Mouse (Mus musculus) midbrain, postnatal 0 days (tissue): ENCODE measurements around the gene Gpnmb. TPM values are rescaled to one million over a fixed set of nuclear protein-coding genes. Genes with fewer than 3 reads are reported as not detected.

Experiments used
- ATAC-seq: fragments of 200-750 bp; cut with Nextera tagmentation; 2 replicates; pipeline ENCODE4 v1.8.0; 2017; ENCODE audit warnings: moderate number of reproducible peaks, mild to moderate bottlenecking, moderate TSS enrichment, moderate library complexity; ENCODE audit not compliant: low FRiP score
- DNase-seq: peaks from one replicate; pipeline ENCODE4 v3.0.0-alpha.2; 2015; ENCODE audit warnings: low spot score
- H3K27ac ChIP-seq: fragments of 300-500 bp; sonication (generic); 2 replicates; pipeline ENCODE4 v1.5.1; 2014; ENCODE audit warnings: low read depth, mild to moderate bottlenecking, low read length, mixed read lengths
- H3K27me3 ChIP-seq: fragments of 300-500 bp; sonication (generic); 2 replicates; pipeline ENCODE4 v1.6.1; 2014; ENCODE audit warnings: low read length, control low read depth, mixed read lengths; ENCODE audit not compliant: insufficient read depth
- H3K36me3 ChIP-seq: fragments of 300-500 bp; sonication (generic); 2 replicates; pipeline ENCODE4 v1.6.1; 2014; ENCODE audit warnings: low read length, control low read depth, mixed read lengths; ENCODE audit not compliant: insufficient read depth
- H3K4me1 ChIP-seq: fragments of 300-500 bp; sonication (generic); 2 replicates; pipeline ENCODE4 v1.6.1; 2014; ENCODE audit warnings: mild to moderate bottlenecking, control low read depth, antibody characterized with exemption, low read length, mixed read lengths; ENCODE audit not compliant: insufficient read depth
- H3K4me2 ChIP-seq: fragments of 300-500 bp; sonication (generic); 2 replicates; pipeline ENCODE4 v1.6.1; 2014; ENCODE audit warnings: low read depth, mild to moderate bottlenecking, low read length, mixed read lengths; ENCODE audit not compliant: poor library complexity, severe bottlenecking
- H3K4me3 ChIP-seq: fragments of 300-500 bp; sonication (generic); 2 replicates; pipeline ENCODE4 v1.5.1; 2014; ENCODE audit warnings: low read depth, mild to moderate bottlenecking, low read length, moderate library complexity
- H3K9ac ChIP-seq: fragments of 300-500 bp; sonication (generic); replicated peaks from 2 replicates; pipeline ENCODE4 v1.6.1; 2014; ENCODE audit warnings: mild to moderate bottlenecking, low read length, moderate library complexity, mixed read lengths; ENCODE audit not compliant: poor library complexity, severe bottlenecking
- H3K9me3 ChIP-seq: fragments of 300-500 bp; sonication (generic); 2 replicates; pipeline ENCODE4 v1.6.1; 2016; ENCODE audit warnings: low read length, control low read depth
- CTCF ChIP-seq: IDR thresholded peaks from 2 replicates; pipeline ENCODE4 v1.5.1; 2016; ENCODE audit warnings: antibody characterized with exemption, mild to moderate bottlenecking
- WGBS: fragments of 180-500 bp; shearing (Covaris S2); extraction: QIAGEN DNeasy Blood & Tissue Kit; methylation state at CpG from one replicate; pipeline ENCODE4 v1.1.7; 2014; 5-methylcytosine and 5-hydroxymethylcytosine counted together
- polyA plus RNA-seq: library from polyadenylated mRNA; unstranded; fragments of >200 nt; fragmentation: Nextera tagmentation; extraction: Ambion mirVana; gene quantifications from 2 replicates; pipeline ENCODE4 v1.2.1, GENCODE M21; 2015
- total RNA-seq: library from RNA; depleted of rRNA; stranded (reverse); fragments of >200 nt; gene quantifications from 2 replicates; pipeline ENCODE4 v1.2.3, GENCODE M21; 2014

Gpnmb gene
- total and polyA plus RNA-seq, 2 experiments from 2014 or later, result 0.77 to 1.5 TPM

DNA sequence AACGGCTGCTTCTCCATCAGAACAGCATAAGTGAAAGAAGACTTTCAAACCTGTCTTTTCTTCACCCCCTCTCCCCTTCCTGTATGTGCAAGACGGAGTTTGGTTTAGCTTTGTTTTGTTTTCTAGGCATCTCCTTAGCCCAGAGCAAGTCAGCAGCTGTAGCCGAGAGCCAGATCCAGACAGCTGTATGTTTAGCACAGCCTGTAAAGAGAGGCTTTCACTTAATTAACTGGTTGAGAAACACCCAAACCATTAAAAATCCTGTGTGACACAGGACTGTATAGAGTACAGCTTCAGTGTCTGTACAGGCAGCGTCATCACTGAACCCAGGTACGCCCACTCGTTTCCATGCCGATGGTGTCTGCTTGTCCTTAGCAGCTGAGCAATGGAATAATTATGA, 11.1 kb upstream of the Gpnmb start:
- TF ChIP-seq CTCF, result no peak
- no peak overlapping the region for H3K4me3 ChIP-seq
- DNase-seq (no peak), ATAC-seq (no peak)
- no peaks in the 10 kb centered on the region for H3K4me1 ChIP-seq
- H3K27me3 ChIP-seq, result no peaks in the 10 kb centered on the region
- H3K4me2 ChIP-seq, result no peak overlapping the region
- H3K27ac ChIP-seq, result no peak overlapping the region
- no peaks in the 10 kb centered on the region for H3K36me3 ChIP-seq
- H3K9ac ChIP-seq, result no peak overlapping the region
- H3K9me3 ChIP-seq, result no peaks in the 10 kb centered on the region
- 88% methylated on average over 7 of the region's 7 CpGs for WGBS

DNA sequence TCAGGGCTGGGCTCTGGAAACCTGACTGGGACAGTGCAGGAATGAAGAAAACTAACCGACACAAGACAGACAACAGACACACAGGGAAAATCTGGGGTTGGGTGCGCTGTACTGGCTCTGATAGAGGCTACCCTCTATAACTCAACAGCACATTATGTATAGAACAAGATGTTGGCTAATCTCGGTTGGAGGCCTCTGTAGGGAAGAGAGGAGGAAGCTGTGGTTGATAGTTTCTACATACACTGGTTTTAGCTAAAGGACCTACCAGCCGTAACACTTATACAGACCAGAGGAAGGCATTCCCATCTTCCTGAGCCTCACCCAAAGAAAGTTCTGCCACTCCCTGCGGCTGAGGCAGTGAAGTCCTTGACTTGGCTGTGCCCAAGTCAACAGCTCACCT, 9.8 kb upstream of the Gpnmb start:
- DNase-seq (no peak), ATAC-seq (no peak)
- no peak overlapping the region for H3K4me3 ChIP-seq
- H3K9me3 ChIP-seq, result no peaks in the 10 kb centered on the region
- H3K36me3 ChIP-seq, result no peaks in the 10 kb centered on the region
- no peaks in the 10 kb centered on the region for H3K27me3 ChIP-seq
- H3K4me1 ChIP-seq, result no peaks in the 10 kb centered on the region
- 96% methylated on average over 5 of the region's 5 CpGs for WGBS
- no peak overlapping the region for H3K27ac ChIP-seq
- no peak overlapping the region for H3K9ac ChIP-seq
- TF ChIP-seq CTCF, result no peak
- H3K4me2 ChIP-seq, result no peak overlapping the region

DNA sequence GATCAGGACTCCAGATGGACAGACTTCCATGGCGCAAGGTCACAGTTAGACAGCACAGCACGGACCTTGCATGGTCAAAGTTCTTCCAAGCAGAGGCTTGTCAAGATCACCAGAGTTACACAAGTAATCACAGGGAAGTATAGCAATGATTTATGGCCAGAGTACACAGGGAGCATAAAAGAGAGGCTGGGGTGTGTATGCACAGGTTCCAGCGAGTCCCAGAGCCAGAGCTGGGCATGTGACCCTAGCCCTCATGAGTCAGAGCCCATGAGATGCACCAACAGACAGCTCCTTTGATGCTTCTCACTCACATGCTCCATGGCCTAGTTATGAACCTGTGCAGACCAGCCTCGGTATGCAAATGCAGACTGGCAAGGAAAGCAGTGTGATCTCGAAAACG, 8.3 kb upstream of the Gpnmb start:
- Histone ChIP-seq H3K4me3 (no peak overlapping the region), H3K9me3 (no peaks in the 10 kb centered on the region), H3K4me2 (no peak overlapping the region), H3K36me3 (no peaks in the 10 kb centered on the region), H3K27me3 (no peaks in the 10 kb centered on the region), H3K4me1 (no peaks in the 10 kb centered on the region; the same call in 1 of the 2 replicates), H3K9ac (no peak overlapping the region), H3K27ac (no peak overlapping the region)
- ATAC-seq, result no peak
- no peak for DNase-seq
- WGBS, result 89% methylated on average over 6 of the region's 6 CpGs
- no peak for TF ChIP-seq CTCF

DNA sequence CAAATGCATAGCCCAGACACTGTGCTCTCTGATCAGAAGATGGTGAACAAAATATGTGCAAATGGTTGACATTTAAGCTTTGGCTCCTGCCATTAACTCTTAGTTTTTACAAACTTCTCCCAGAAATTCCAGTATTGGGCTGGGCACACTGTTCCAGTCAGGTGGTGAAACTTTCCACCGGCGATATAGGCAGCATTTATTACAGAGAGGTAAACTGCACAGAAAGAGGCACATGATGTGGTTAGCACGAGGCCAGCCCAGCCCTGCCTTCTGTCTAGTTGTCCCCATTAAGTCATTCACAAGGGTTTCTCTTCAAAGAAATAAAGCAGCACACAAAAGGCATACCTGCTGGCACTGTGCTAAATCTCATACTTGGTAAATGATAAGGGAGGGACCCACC, 7.6 kb upstream of the Gpnmb start:
- WGBS, result 87% methylated on average over 3 of the region's 3 CpGs
- H3K27ac ChIP-seq, result no peak overlapping the region
- H3K9ac ChIP-seq, result no peak overlapping the region
- H3K36me3 ChIP-seq, result no peaks in the 10 kb centered on the region
- H3K4me2 ChIP-seq, result no peak overlapping the region
- no peaks in the 10 kb centered on the region; the same call in 1 of the 2 replicates for H3K4me1 ChIP-seq
- no peaks in the 10 kb centered on the region for H3K27me3 ChIP-seq
- H3K4me3 ChIP-seq, result no peak overlapping the region
- no peaks in the 10 kb centered on the region for H3K9me3 ChIP-seq
- no peak for TF ChIP-seq CTCF
- ATAC-seq, result no peak
- no peak for DNase-seq

DNA sequence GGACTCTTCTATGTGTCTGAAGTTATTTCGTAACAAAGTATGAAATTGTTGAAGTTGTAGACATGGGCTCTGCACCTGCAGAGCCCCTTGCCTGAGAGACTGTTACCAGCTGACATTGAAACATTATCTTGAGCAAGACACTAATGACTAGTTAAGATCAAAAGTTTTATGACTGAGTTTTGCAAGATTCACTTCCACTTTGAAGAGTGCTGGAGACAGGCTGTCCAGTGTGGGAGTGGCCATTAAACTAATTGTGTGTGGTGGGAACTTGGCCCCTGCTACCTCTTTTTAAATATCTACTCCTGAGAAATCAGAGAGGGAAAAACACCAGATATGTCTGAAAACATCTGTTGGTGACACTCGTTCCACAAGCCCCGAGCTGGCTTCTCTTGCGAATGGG, 5.1 kb upstream of the Gpnmb start:
- H3K4me1 ChIP-seq, result no peaks in the 10 kb centered on the region; the same call in 1 of the 2 replicates
- H3K27me3 ChIP-seq, result no peaks in the 10 kb centered on the region
- H3K4me2 ChIP-seq, result no peak overlapping the region
- DNase-seq (no peak), ATAC-seq (no peak)
- no peaks in the 10 kb centered on the region for H3K9me3 ChIP-seq
- no peaks in the 10 kb centered on the region for H3K36me3 ChIP-seq
- no peak overlapping the region for H3K9ac ChIP-seq
- H3K27ac ChIP-seq, result no peak overlapping the region
- TF ChIP-seq CTCF, result no peak
- 95% methylated on average over 4 of the region's 4 CpGs for WGBS
- no peak overlapping the region for H3K4me3 ChIP-seq

DNA sequence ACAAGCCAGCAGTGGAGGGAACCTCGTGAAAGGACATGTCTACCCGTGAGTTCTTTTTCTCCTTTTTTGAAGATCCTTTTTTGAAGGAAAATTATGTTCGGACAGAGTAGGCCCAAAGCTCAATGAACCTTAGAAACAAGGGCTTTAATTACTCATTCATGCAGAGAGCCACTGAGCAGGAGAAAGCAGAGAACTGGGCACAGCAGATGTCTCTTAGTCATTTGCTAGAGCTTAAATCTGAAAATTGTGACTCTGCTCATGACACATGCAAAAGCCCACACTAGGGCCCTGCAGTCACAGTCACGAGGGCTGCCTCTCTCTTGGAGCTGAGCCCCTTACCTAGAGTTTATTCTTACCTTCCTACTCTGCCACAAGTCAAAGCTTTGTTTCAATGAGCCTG, 3.6 kb upstream of the Gpnmb start:
- Histone ChIP-seq H3K27me3 (peaks cover 6% of the 10 kb centered on the region; the same call in 1 of the 2 replicates), H3K9ac (no peak overlapping the region), H3K9me3 (no peaks in the 10 kb centered on the region), H3K27ac (no peak overlapping the region), H3K4me3 (no peak overlapping the region), H3K4me2 (no peak overlapping the region), H3K36me3 (no peaks in the 10 kb centered on the region), H3K4me1 (no peaks in the 10 kb centered on the region; the same call in 1 of the 2 replicates)
- 67% methylated on average over 4 of the region's 4 CpGs for WGBS
- DNase-seq (no peak), ATAC-seq (no peak)
- TF ChIP-seq CTCF, result no peak
